Mouse (Mus musculus) myocyte (in vitro differentiated cells): ENCODE results near the gene Th.

Source experiments
- E2F4 ChIP-seq: IDR thresholded peaks from one replicate; pipeline ENCODE4 v1.6.1; 2011; ENCODE audit warnings: mild to moderate bottlenecking, control low read depth, moderate library complexity; ENCODE audit not compliant: insufficient read depth
- MAX ChIP-seq: IDR thresholded peaks from one replicate; pipeline ENCODE4 v1.6.1; 2011; ENCODE audit warnings: low read depth, mild to moderate bottlenecking, control low read depth
- MYOD1 ChIP-seq, 3 experiments: IDR thresholded peaks; one replicate each; pipeline ENCODE4 v1.6.1; 2011; ENCODE audit warnings: control low read depth in 2 of 3, low read depth in 2 of 3, mild to moderate bottlenecking in 2 of 3, moderate library complexity in 1 of 3; ENCODE audit not compliant: insufficient read length in 2 of 3, control insufficient read depth in 1 of 3
- POLR2A ChIP-seq: IDR thresholded peaks from one replicate; pipeline ENCODE4 v1.6.1; 2011; ENCODE audit warnings: low read depth, mild to moderate bottlenecking, control low read depth, moderate library complexity; ENCODE audit not compliant: insufficient read length
- POLR2AphosphoS2 ChIP-seq: IDR thresholded peaks from one replicate; pipeline ENCODE4 v1.6.1; 2011; ENCODE audit warnings: low read depth, control low read depth; ENCODE audit not compliant: insufficient read length
- REST ChIP-seq: IDR thresholded peaks from one replicate; pipeline ENCODE4 v1.6.1; 2011; ENCODE audit warnings: mild to moderate bottlenecking, control low read depth, moderate library complexity; ENCODE audit not compliant: insufficient read depth, insufficient read length
- USF1 ChIP-seq: IDR thresholded peaks from one replicate; pipeline ENCODE4 v1.6.1; 2011; ENCODE audit warnings: low read depth, mild to moderate bottlenecking, control low read depth, moderate library complexity

DNA sequence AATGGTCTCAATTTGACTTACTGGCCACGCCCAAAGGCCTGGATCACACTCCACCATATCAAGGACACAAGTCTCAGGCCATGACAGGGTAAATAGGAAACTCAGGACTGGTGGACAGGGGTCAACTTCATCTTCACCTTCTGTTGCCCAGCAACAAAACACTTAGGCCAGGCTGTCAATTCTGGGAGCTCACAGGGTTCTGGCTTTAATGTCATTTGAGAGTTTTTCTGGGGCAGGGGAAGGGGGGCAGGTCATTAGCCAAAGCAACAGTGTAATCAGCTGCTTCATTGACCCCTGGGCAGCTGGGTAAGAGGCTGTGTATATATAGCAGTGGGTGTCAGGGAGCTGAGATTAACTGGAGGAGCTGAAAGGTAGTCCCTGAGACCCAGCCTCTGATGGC lies 33.5 kb downstream of the Th start:
- TF ChIP-seq E2F4 (no peak), POLR2A (no peak), REST (no peak), POLR2AphosphoS2 (no peak), MYOD1 (IDR thresholded peaks at IDR 0.05; ENCODE audit: control insufficient read depth in 1 of 3, insufficient read length in 2 of 3, low read depth in 2 of 3) (no peak), USF1 (no peak), MAX (no peak)
